Mouse (Mus musculus): ENCODE results near the gene Dlst.

- TF ChIP-seq CTCF (IDR thresholded peaks at IDR 0.05; ENCODE audit: low read depth) (no peak), EP300 (IDR thresholded peaks at IDR 0.05; ENCODE audit: low read depth) (no peak)
Measured at GRCm38 (mm10) chr12:85123645-85124044, 13.0 kb downstream of the Dlst start.
